Mouse (Mus musculus) liver, adult 10 weeks (tissue): ENCODE measurements around the gene Alpi. TPM values are rescaled to one million over a fixed set of nuclear protein-coding genes. Genes with fewer than 3 reads are reported as not detected.

Experiments
- polyA plus RNA-seq: library from polyadenylated mRNA; stranded (reverse); fragments of 350-450 nt; fragmentation: Illumina TruSeq; extraction: RNeasy Lipid Tissue Mini Kit (QIAGEN cat#74804); gene quantifications from one replicate; pipeline ENCODE4 v1.2.3, GENCODE M21; 2014; ENCODE audit warnings: low read depth, low replicate concordance

The Alpi gene
- polyA plus RNA-seq = not detected

DNA sequence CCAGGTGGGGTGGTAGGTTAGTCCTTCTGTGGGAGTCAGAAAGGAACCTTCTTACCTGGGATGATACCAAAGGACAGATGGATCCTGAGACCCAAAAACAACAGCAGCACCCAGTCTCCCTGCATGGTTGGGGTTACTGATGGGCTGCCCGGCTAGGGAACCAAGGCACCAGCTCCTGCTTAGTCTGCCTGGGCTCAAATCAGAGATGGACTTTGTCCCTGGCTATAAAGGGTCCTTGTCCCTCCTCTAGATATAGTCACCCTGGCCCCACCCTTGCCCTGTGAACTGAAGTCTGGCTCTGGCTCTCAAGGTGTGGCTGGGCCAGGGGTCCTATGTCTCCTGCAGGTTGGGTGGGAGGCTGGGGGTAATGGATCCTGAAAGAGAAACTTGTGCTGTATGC is at the start of gene Alpi:
Gene Alpi (minus strand): TSS at position 196 of the 400 bp plus-strand sequence.

DNA sequence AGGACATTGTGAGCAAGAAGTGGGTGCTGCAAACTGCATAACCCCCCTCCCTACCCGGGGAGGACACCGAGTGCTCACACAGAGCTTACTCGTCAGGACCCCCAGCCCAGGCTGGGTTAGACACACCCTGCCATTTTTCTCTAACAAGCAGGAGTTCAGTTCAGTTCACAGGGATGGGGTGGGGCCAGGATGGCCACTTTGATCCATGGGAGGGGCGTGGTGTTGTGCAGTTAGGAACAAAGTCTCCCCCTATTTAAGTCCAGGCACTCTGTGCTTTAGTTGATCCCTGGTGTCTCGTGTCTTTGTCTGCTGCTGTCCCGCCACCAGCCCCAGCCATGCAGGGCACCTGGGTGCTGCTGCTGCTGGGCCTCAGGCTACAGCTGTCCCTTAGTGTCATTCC is 23.3 kb upstream of the Alpi start, which contains the start of gene Akp3:
Gene Akp3 (plus strand): TSS at position 301 of the 400 bp plus-strand sequence.

DNA sequence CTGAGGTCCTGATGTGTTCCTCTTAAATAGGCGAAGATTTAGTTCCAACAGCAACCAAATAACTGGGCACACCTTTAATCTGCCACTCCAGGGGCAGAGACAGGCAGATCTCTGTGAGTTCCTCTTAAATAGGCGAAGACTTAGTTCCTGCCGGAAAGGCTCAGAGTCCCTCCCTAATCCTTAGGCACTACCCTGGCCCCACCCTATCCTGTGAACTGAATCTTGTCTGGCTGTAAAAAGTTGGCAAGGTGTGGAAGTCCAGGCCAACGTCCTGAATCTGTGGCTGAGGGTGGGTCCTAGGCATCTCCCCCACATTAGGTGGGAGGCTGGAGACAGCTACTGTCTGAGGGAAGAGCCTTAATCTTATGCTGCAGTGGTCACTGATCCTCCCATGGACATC is 11.6 kb downstream of the Alpi start, which contains the start of gene Alppl2:
Gene Alppl2 (minus strand): TSS at position 101 of the 400 bp plus-strand sequence.

Other genes starting within 250 kb of the Alpi start
- gene Alppl2, start 11.7 kb downstream of the Alpi start, polyA plus RNA-seq = not detected
- gene Akp3, start 23.4 kb upstream of the Alpi start, polyA plus RNA-seq = not detected
- gene Ecel1, start 54.9 kb upstream of the Alpi start, polyA plus RNA-seq = not detected
- gene Prss56, start 81.7 kb upstream of the Alpi start, polyA plus RNA-seq = not detected
- not detected for gene Chrnd, start 89.0 kb upstream of the Alpi start, polyA plus RNA-seq
- gene Chrng, start 103.1 kb upstream of the Alpi start, polyA plus RNA-seq = not detected
- 19.3 TPM for gene Eif4e2, start 112.3 kb upstream of the Alpi start, polyA plus RNA-seq
- 0.82 TPM for gene Efhd1, start 162.8 kb upstream of the Alpi start, polyA plus RNA-seq
- 33.4 TPM for gene Gigyf2, start 225.4 kb upstream of the Alpi start, polyA plus RNA-seq